Mouse (Mus musculus) CH12.LX (cell line): ENCODE data around the gene Nfix.

Source experiments
- CTCF ChIP-seq, 2 experiments: IDR thresholded peaks in 1 of 2; conservative IDR thresholded peaks in 1 of 2; 2 replicates each; pipeline ENCODE4 v1.5.1; 2011 to 2012; ENCODE audit warnings: low read depth in 2 of 2, low read length in 2 of 2, improper control_type of control experiment in 1 of 2, inconsistent platforms in 1 of 2, mild to moderate bottlenecking in 1 of 2, moderate library complexity in 1 of 2
- E2F4 ChIP-seq: IDR thresholded peaks from 2 replicates; pipeline ENCODE4 v1.6.1; 2011; ENCODE audit warnings: low read depth, low read length, improper control_type of control experiment; ENCODE audit not compliant: insufficient replicate concordance
- EP300 ChIP-seq: IDR thresholded peaks from 2 replicates; pipeline ENCODE4 v1.6.1; 2011; ENCODE audit warnings: low read length, improper control_type of control experiment
- GABPA ChIP-seq: IDR thresholded peaks from 2 replicates; pipeline ENCODE4 v1.6.1; 2012; ENCODE audit warnings: low read depth, low read length, improper control_type of control experiment, inconsistent platforms; ENCODE audit not compliant: insufficient replicate concordance
- KAT2A ChIP-seq: IDR thresholded peaks from 2 replicates; pipeline ENCODE4 v1.6.1; 2012; ENCODE audit warnings: low read length, improper control_type of control experiment, inconsistent platforms; ENCODE audit not compliant: insufficient replicate concordance
- MAX ChIP-seq: IDR thresholded peaks from 2 replicates; pipeline ENCODE4 v1.6.1; 2011; ENCODE audit warnings: low read length, improper control_type of control experiment
- NRF1 ChIP-seq: IDR thresholded peaks from 2 replicates; pipeline ENCODE4 v1.6.1; 2014; ENCODE audit warnings: low read depth, mild to moderate bottlenecking, inconsistent platforms, low read length, improper control_type of control experiment, moderate library complexity
- POLR2A ChIP-seq: IDR thresholded peaks from 2 replicates; pipeline ENCODE4 v1.6.1; 2011; ENCODE audit warnings: low read depth, mild to moderate bottlenecking, improper control_type of control experiment, low read length
- TBP ChIP-seq: conservative IDR thresholded peaks from 2 replicates; pipeline ENCODE4 v1.6.1; 2011; ENCODE audit warnings: low read depth, low read length, improper control_type of control experiment

DNA sequence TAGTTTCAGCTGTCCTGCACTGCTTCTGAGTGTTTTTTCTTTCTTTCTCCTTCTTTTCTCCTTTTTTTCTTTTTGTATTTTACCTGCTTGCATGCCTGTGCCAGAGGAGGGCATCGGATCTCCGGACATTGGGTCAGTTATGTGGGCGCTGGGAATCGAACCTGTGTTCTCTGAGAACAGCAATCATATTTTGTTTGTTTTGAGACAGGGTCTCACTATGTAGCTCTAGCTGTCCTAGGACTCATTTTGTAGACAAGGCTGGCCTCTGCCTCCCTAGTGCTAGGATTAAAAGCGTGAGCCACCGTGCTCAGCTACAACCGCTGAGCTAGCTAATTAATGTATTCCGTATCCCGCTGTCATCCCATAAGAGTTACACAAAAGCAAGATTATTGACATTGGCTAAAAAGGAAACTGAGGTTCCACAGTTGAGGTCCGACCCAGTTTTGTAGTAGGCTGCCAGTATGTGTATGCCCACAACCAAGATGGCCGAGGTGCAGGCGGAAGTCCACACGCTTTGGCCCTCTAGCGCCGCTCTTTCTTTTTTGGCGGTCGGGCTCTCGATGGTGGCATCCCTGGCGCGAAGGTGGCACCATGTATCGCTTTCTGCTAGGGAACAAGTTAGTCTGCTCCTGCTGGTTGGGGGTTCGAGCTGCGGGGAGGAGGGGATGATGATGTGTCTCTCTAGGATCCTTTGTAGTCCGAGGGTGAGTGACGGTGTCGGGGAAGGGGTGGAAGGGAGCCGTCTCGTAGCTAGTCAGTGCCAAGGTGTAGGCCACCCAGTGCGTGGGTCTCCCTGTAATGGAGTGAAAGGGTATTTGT lies 135.4 kb downstream of the Nfix start:
- TF ChIP-seq CTCF (conservative IDR thresholded peaks at IDR 0.05 in 1 of 2, IDR thresholded peaks at IDR 0.05 in 1 of 2; ENCODE audit: low read depth in 2 of 2, low read length in 2 of 2) = peak in 1 of 2 experiments; percentile 57; a peak in 2 of 4 replicates
- TF ChIP-seq POLR2A = peak; percentile 76
- peak; percentile 92; the same call in 1 of the 2 replicates for TF ChIP-seq KAT2A
- peak; percentile 86; the same call in 1 of the 2 replicates for TF ChIP-seq E2F4
- peak; percentile 62; the same call in 1 of the 2 replicates for TF ChIP-seq GABPA
- peak; percentile 72 for TF ChIP-seq NRF1
- no peak for TF ChIP-seq EP300
- peak; percentile 76 for TF ChIP-seq TBP
- 0 out of 2 replicates have a peak, but pooled peaks have one; percentile 69 for TF ChIP-seq MAX
